Mouse (Mus musculus): ENCODE results near the gene Cyb5rl. TPM values are rescaled to one million over a fixed set of nuclear protein-coding genes. Genes with fewer than 3 reads are reported as not detected.

Gene Cyb5rl
- polyA plus RNA-seq (2014; fragmentation: Nextera tagmentation; extraction: Ambion mirVana) = 5.7 and 5.9 TPM in 2 replicates

GRCm38 (mm10) chr4:107066252-107067124 is at the start of gene Cyb5rl, which contains the start of gene Mrpl37:
Gene Cyb5rl, plus strand, starts transcription at chr4:107066988.
Gene Mrpl37, minus strand, starts transcription at chr4:107066868.
- WGBS = under 1% methylated on average over 60 of the region's 60 CpGs
- peak within 1 kb of the TSS; percentile 99 for H3K4me2 ChIP-seq
- no peaks in the 10 kb centered on the region for H3K27me3 ChIP-seq (replicated peaks; ENCODE audit: control insufficient read depth, insufficient read depth, low read length)
- H3K36me3 ChIP-seq (ENCODE audit: control insufficient read depth, insufficient read depth, low read length) = peaks cover 16% of the 10 kb centered on the region; the same call in 1 of the 2 replicates
- peak within 1 kb of the TSS; percentile 77 for H3K4me3 ChIP-seq (ENCODE audit: low read depth, low read length)
- peak within 1 kb of the TSS; percentile 78 for H3K9ac ChIP-seq (ENCODE audit: low read depth, low read length)
- ATAC-seq (replicated peaks; ENCODE audit: low FRiP score) (peak; percentile 97), DNase-seq (ENCODE audit: low spot score) (peak; percentile 94)
- peak within 1 kb of the TSS; percentile 22; the same call in 1 of the 2 replicates for H3K27ac ChIP-seq (ENCODE audit: low read depth, low read length)
- H3K4me1 ChIP-seq (replicated peaks; ENCODE audit: control insufficient read depth, insufficient read depth, low read length) = peaks cover 12% of the 10 kb centered on the region
- no peaks in the 10 kb centered on the region for H3K9me3 ChIP-seq (ENCODE audit: control insufficient read depth, low read length)

GRCm38 (mm10) chr4:107017257-107017656 is 49.5 kb upstream of the Cyb5rl start:
- Histone ChIP-seq H3K4me2 (no peak overlapping the region), H3K9me3 (ENCODE audit: control insufficient read depth, low read length) (no peaks in the 10 kb centered on the region), H3K27ac (ENCODE audit: low read depth, low read length) (no peak overlapping the region), H3K4me1 (replicated peaks; ENCODE audit: control insufficient read depth, insufficient read depth, low read length) (peaks cover 28% of the 10 kb centered on the region), H3K36me3 (ENCODE audit: control insufficient read depth, insufficient read depth, low read length) (peaks cover 2% of the 10 kb centered on the region; the same call in 1 of the 2 replicates), H3K4me3 (ENCODE audit: low read depth, low read length) (no peak overlapping the region), H3K27me3 (replicated peaks; ENCODE audit: control insufficient read depth, insufficient read depth, low read length) (no peaks in the 10 kb centered on the region), H3K9ac (ENCODE audit: low read depth, low read length) (no peak overlapping the region)
- DNase-seq (ENCODE audit: low spot score) (no peak), ATAC-seq (replicated peaks; ENCODE audit: low FRiP score) (no peak)

GRCm38 (mm10) chr4:107018521-107018920 is 48.3 kb upstream of the Cyb5rl start:
- no peaks in the 10 kb centered on the region for H3K27me3 ChIP-seq (replicated peaks; ENCODE audit: control insufficient read depth, insufficient read depth, low read length)
- peaks cover 2% of the 10 kb centered on the region; the same call in 1 of the 2 replicates for H3K36me3 ChIP-seq (ENCODE audit: control insufficient read depth, insufficient read depth, low read length)
- DNase-seq (ENCODE audit: low spot score) (no peak), ATAC-seq (replicated peaks; ENCODE audit: low FRiP score) (no peak)
- H3K4me3 ChIP-seq (ENCODE audit: low read depth, low read length) = no peak overlapping the region
- no peaks in the 10 kb centered on the region for H3K9me3 ChIP-seq (ENCODE audit: control insufficient read depth, low read length)
- no peak overlapping the region for H3K9ac ChIP-seq (ENCODE audit: low read depth, low read length)
- no peak overlapping the region for H3K27ac ChIP-seq (ENCODE audit: low read depth, low read length)
- 86% methylated on average over 3 of the region's 3 CpGs for WGBS
- no peak overlapping the region for H3K4me2 ChIP-seq
- H3K4me1 ChIP-seq (replicated peaks; ENCODE audit: control insufficient read depth, insufficient read depth, low read length) = peaks cover 25% of the 10 kb centered on the region

GRCm38 (mm10) chr4:107019027-107019426 is 47.8 kb upstream of the Cyb5rl start:
- no peaks in the 10 kb centered on the region; the same call in 1 of the 2 replicates for H3K36me3 ChIP-seq (ENCODE audit: control insufficient read depth, insufficient read depth, low read length)
- H3K9me3 ChIP-seq (ENCODE audit: control insufficient read depth, low read length) = no peaks in the 10 kb centered on the region
- H3K4me1 ChIP-seq (replicated peaks; ENCODE audit: control insufficient read depth, insufficient read depth, low read length) = peaks cover 25% of the 10 kb centered on the region
- DNase-seq (ENCODE audit: low spot score) (no peak), ATAC-seq (replicated peaks; ENCODE audit: low FRiP score) (no peak)
- H3K4me2 ChIP-seq = no peak overlapping the region
- no peak overlapping the region for H3K4me3 ChIP-seq (ENCODE audit: low read depth, low read length)
- H3K27me3 ChIP-seq (replicated peaks; ENCODE audit: control insufficient read depth, insufficient read depth, low read length) = no peaks in the 10 kb centered on the region
- H3K9ac ChIP-seq (ENCODE audit: low read depth, low read length) = no peak overlapping the region
- 66% methylated on average over 7 of the region's 7 CpGs for WGBS
- H3K27ac ChIP-seq (ENCODE audit: low read depth, low read length) = no peak overlapping the region

- H3K27ac ChIP-seq (ENCODE audit: low read depth, low read length) = no peak overlapping the region
- no peak overlapping the region for H3K9ac ChIP-seq (ENCODE audit: low read depth, low read length)
- no peak overlapping the region for H3K4me3 ChIP-seq (ENCODE audit: low read depth, low read length)
- no peaks in the 10 kb centered on the region; the same call in 1 of the 2 replicates for H3K36me3 ChIP-seq (ENCODE audit: control insufficient read depth, insufficient read depth, low read length)
- peaks cover 25% of the 10 kb centered on the region for H3K4me1 ChIP-seq (replicated peaks; ENCODE audit: control insufficient read depth, insufficient read depth, low read length)
- no peaks in the 10 kb centered on the region for H3K9me3 ChIP-seq (ENCODE audit: control insufficient read depth, low read length)
- no peak for DNase-seq (ENCODE audit: low spot score)
- WGBS = 70% methylated on average over 5 of the region's 5 CpGs
- H3K4me2 ChIP-seq = no peak overlapping the region
- no peaks in the 10 kb centered on the region for H3K27me3 ChIP-seq (replicated peaks; ENCODE audit: control insufficient read depth, insufficient read depth, low read length)
- no peak for ATAC-seq (replicated peaks; ENCODE audit: low FRiP score)
Measured at GRCm38 (mm10) chr4:107020287-107021000, 46.3 kb upstream of the Cyb5rl start.

GRCm38 (mm10) chr4:107021464-107021863 is 45.3 kb upstream of the Cyb5rl start:
- WGBS = 70% methylated on average over 3 of the region's 3 CpGs

GRCm38 (mm10) chr4:107024899-107025298 is 41.9 kb upstream of the Cyb5rl start:
- ATAC-seq (replicated peaks; ENCODE audit: low FRiP score) (no peak), DNase-seq (ENCODE audit: low spot score) (no peak)
- Histone ChIP-seq H3K27ac (ENCODE audit: low read depth, low read length) (no peak overlapping the region), H3K36me3 (ENCODE audit: control insufficient read depth, insufficient read depth, low read length) (peaks cover 4% of the 10 kb centered on the region; the same call in 1 of the 2 replicates), H3K9ac (ENCODE audit: low read depth, low read length) (no peak overlapping the region), H3K4me2 (no peak overlapping the region), H3K27me3 (replicated peaks; ENCODE audit: control insufficient read depth, insufficient read depth, low read length) (no peaks in the 10 kb centered on the region), H3K4me3 (ENCODE audit: low read depth, low read length) (no peak overlapping the region), H3K9me3 (ENCODE audit: control insufficient read depth, low read length) (no peaks in the 10 kb centered on the region), H3K4me1 (replicated peaks; ENCODE audit: control insufficient read depth, insufficient read depth, low read length) (peaks cover 4% of the 10 kb centered on the region)
- 91% methylated on average over 7 of the region's 7 CpGs for WGBS

More at GRCm38 (mm10) chr4:107021464-107021863, 45.3 kb upstream of the Cyb5rl start:
- no peaks in the 10 kb centered on the region for H3K9me3 ChIP-seq (ENCODE audit: control insufficient read depth, low read length)
- no peak overlapping the region for H3K27ac ChIP-seq (ENCODE audit: low read depth, low read length)
- no peak overlapping the region for H3K4me3 ChIP-seq (ENCODE audit: low read depth, low read length)
- H3K4me2 ChIP-seq = no peak overlapping the region
- no peak overlapping the region for H3K9ac ChIP-seq (ENCODE audit: low read depth, low read length)
- ATAC-seq (replicated peaks; ENCODE audit: low FRiP score) = no peak
- no peaks in the 10 kb centered on the region for H3K27me3 ChIP-seq (replicated peaks; ENCODE audit: control insufficient read depth, insufficient read depth, low read length)
- no peak for DNase-seq (ENCODE audit: low spot score)
- H3K36me3 ChIP-seq (ENCODE audit: control insufficient read depth, insufficient read depth, low read length) = no peaks in the 10 kb centered on the region; the same call in 1 of the 2 replicates
- peaks cover 18% of the 10 kb centered on the region for H3K4me1 ChIP-seq (replicated peaks; ENCODE audit: control insufficient read depth, insufficient read depth, low read length)

- Histone ChIP-seq H3K4me3 (ENCODE audit: low read depth, low read length) (no peak overlapping the region), H3K9ac (ENCODE audit: low read depth, low read length) (no peak overlapping the region), H3K27ac (ENCODE audit: low read depth, low read length) (no peak overlapping the region), H3K9me3 (ENCODE audit: control insufficient read depth, low read length) (no peaks in the 10 kb centered on the region), H3K27me3 (replicated peaks; ENCODE audit: control insufficient read depth, insufficient read depth, low read length) (no peaks in the 10 kb centered on the region), H3K4me1 (replicated peaks; ENCODE audit: control insufficient read depth, insufficient read depth, low read length) (peaks cover 2% of the 10 kb centered on the region), H3K36me3 (ENCODE audit: control insufficient read depth, insufficient read depth, low read length) (peaks cover 4% of the 10 kb centered on the region), H3K4me2 (no peak overlapping the region)
- 93% methylated on average over 5 of the region's 5 CpGs for WGBS
- DNase-seq (ENCODE audit: low spot score) (no peak), ATAC-seq (replicated peaks; ENCODE audit: low FRiP score) (no peak)
Measured at GRCm38 (mm10) chr4:107025369-107025768, 41.4 kb upstream of the Cyb5rl start.

Data from liver, embryonic 11.5 days (tissue).